Mouse (Mus musculus): ENCODE data around the gene Zcchc13. TPM values are rescaled to one million over a fixed set of nuclear protein-coding genes. Genes with fewer than 3 reads are reported as not detected.
"Not testable (repeated sequence)": the region's sequence is repeated elsewhere in the genome, so short reads cannot be mapped to it uniquely, and the experiment has no call there.

The Zcchc13 gene
- total RNA-seq, 2 experiments from 2014 or later, result not detected

- no peak for DNase-seq (ENCODE audit: low spot score in 2 of 2)
Measured at GRCm38 (mm10) chrX:103638566-103638965, 8.2 kb downstream of the Zcchc13 start.

DNA sequence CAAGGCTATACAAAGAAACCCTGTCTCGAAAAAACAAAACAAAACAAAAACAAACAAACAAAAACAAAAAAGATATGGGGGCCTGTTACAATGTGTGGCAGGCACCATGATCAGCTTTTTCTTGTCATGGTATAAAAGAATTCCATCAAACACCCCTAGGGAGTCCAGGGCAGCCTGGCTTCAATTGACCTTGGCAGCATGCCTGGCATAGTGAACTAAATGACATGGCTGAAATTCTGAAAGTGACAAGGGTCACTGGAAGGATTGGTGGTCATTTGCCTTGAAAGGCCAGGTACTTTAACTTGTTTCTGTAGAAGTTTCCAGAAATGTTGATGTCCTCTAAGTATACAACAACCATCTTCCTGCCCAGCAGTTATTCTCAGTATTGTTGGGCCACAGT lies 13.9 kb downstream of the Zcchc13 start:
- no peak for DNase-seq (ENCODE audit: low spot score in 2 of 2)

GRCm38 (mm10) chrX:103652048-103652447 lies 21.7 kb downstream of the Zcchc13 start:
- DNase-seq (ENCODE audit: low spot score in 2 of 2), result no peak

GRCm38 (mm10) chrX:103653021-103653420 lies 22.6 kb downstream of the Zcchc13 start:
- DNase-seq (ENCODE audit: low spot score in 2 of 2), result no peak

GRCm38 (mm10) chrX:103658985-103659384 lies 28.6 kb downstream of the Zcchc13 start:
- no peak for DNase-seq (ENCODE audit: low spot score in 2 of 2)

DNA sequence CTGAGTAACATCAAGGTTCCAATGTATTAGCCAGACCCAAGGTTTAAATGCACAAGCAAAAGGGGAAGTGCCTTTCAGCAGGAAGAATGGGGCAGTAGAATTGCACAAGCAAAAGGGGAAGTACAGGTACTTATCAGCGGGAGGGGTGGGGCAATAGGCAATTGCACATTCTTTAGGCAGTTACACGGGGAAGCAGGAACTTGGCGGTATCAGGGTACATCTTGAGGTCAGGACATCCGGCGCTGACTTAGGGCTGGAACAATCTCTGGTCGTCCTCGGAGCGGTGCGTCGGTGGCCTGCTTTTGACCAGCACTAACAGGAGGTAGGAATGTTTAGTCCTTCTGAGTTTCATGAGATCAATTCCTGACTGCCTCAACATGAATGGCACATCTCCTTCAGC lies 34.1 kb downstream of the Zcchc13 start:
- DNase-seq (ENCODE audit: low spot score in 2 of 2), result not testable (repeated sequence)

DNA sequence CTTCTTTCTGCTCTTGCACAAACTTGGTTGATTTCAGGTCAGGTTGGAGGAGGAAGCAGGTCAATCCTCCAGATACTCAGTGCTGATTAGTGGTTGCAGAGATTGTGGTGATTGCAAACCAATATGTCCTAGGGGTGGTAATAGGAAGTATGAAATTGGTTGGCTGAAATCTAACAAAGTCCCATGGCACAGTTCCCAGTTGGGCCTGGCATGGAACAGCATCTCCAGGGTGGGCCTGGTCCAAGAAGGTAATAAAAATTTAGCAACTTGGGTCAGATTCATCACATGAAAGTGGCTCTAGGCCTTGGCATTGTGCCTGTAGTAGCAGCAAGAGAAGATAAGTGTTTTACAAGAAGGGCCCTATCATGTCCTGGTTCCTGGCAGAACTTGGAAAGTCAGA lies 39.9 kb downstream of the Zcchc13 start:
- DNase-seq (ENCODE audit: low spot score in 2 of 2), result no peak

DNA sequence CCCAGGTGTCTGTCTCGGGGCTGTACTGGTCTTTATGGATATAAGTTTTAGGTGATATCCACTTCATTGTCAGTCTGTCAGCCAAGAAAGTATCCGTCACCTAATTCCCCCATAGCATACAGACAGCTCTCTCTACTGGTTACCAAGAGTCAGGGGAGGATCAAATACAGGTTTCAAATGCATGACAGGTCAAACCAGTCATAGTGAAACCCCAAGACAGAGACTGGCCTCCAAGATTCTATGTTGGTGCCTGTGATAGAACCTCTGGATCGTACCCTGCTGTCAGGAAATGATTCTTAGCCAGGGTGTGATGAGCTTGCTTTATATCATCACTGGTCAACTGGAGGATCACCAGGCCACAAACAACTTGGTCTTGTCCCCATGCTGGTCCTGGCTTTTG lies 43.4 kb downstream of the Zcchc13 start:
- no peak for DNase-seq (ENCODE audit: low spot score in 2 of 2)

- DNase-seq (ENCODE audit: low spot score in 2 of 2), result no peak
Measured at GRCm38 (mm10) chrX:103674674-103675073, 44.3 kb downstream of the Zcchc13 start.

Other genes with a start within 250 kb of the Zcchc13 start
- under 1 TPM in 1 of 2 experiments, not detected in 1; 0.53 TPM for gene Tsx, start 216.1 kb upstream of the Zcchc13 start, total RNA-seq (2021)
- gene Gm26992, start 208.6 kb upstream of the Zcchc13 start, total RNA-seq (2021), result not detected
- gene Slc16a2, start 191.4 kb downstream of the Zcchc13 start, total RNA-seq (2021), result 10 to 100 TPM; 25.2 to 52.4 TPM

Measured in adrenal gland, adult 18-20 months (tissue).